8 mouse cellular contexts compared by ENCODE assay signal in genomic region chr8:106892806-106893451, GRCm38 (mm10). TPM values are rescaled to one million over a fixed set of nuclear protein-coding genes. Genes with fewer than 3 reads are reported as not detected.
DNase-seq lines count a peak whose midpoint lies in the region; ATAC-seq and TF ChIP-seq lines count a peak whose summit lies in the region.

No protein-coding gene starts in this region.

- peak overlapping the region; percentile 64 for H3K4me2 ChIP-seq in kidney, embryonic 16.5 days (replicated peaks; ENCODE audit: low read depth, low read length)
- H3K4me2 ChIP-seq in embryonic facial prominence, embryonic 13.5 days = peak overlapping the region; percentile 68

- no peak for TF ChIP-seq CTCF in testis, adult 2 months (IDR thresholded peaks at IDR 0.05; ENCODE audit: control insufficient read depth, insufficient read depth, insufficient replicate concordance, low read depth, low read length)

- no peak for TF ChIP-seq POLR2A in testis, adult 2 months (IDR thresholded peaks at IDR 0.05; ENCODE audit: control insufficient read depth, low read depth, low read length)

- peak; percentile 78 for ATAC-seq in kidney, embryonic 16.5 days (ENCODE audit: low FRiP score, low TSS enrichment)
- peak; percentile 80 for ATAC-seq in embryonic facial prominence, embryonic 13.5 days (ENCODE audit: insufficient number of reproducible peaks, insufficient read depth, low FRiP score, low TSS enrichment, low read depth)
- peak; percentile 36 for ATAC-seq in inflammation-experienced regulatory T-cells, adult 6 months

- peak overlapping the region; percentile 97 for H3K27ac ChIP-seq in kidney, embryonic 16.5 days (ENCODE audit: low read length)
- H3K27ac ChIP-seq in embryonic facial prominence, embryonic 13.5 days = peak overlapping the region; percentile 98
- peak overlapping the region; percentile 93 for H3K27ac ChIP-seq in testis, adult 2 months (ENCODE audit: control insufficient read depth, insufficient read depth, low read depth, low read length)

- under 1% methylated on average over 49 of the region's 57 CpGs for WGBS in kidney, embryonic 16.5 days
- WGBS in embryonic facial prominence, embryonic 13.5 days = under 1% methylated on average over 54 of the region's 57 CpGs

- H3K9me3 ChIP-seq in kidney, embryonic 16.5 days (ENCODE audit: low read length) = no peaks in the 10 kb centered on the region
- H3K9me3 ChIP-seq in embryonic facial prominence, embryonic 13.5 days = no peaks in the 10 kb centered on the region

- H3K4me1 ChIP-seq in kidney, embryonic 16.5 days (ENCODE audit: insufficient read depth, low read length) = peaks cover 36% of the 10 kb centered on the region
- peaks cover 29% of the 10 kb centered on the region for H3K4me1 ChIP-seq in embryonic facial prominence, embryonic 13.5 days
- peaks cover 6% of the 10 kb centered on the region for H3K4me1 ChIP-seq in testis, adult 2 months (ENCODE audit: control insufficient read depth, insufficient read depth, low read length)

- H3K36me3 ChIP-seq in kidney, embryonic 16.5 days (ENCODE audit: insufficient read depth, low read length) = peaks cover 14% of the 10 kb centered on the region; the same call in 1 of the 2 replicates
- peaks cover 31% of the 10 kb centered on the region for H3K36me3 ChIP-seq in embryonic facial prominence, embryonic 13.5 days
- H3K36me3 ChIP-seq in testis, adult 2 months (ENCODE audit: control insufficient read depth, insufficient read depth, low read length) = 0 out of 2 replicates have a peak, but pooled peaks cover 2% of the 10 kb centered on the region

- H3K4me3 ChIP-seq in kidney, embryonic 16.5 days (ENCODE audit: low read length) = peak overlapping the region; percentile 95
- peak overlapping the region; percentile 88 for H3K4me3 ChIP-seq in embryonic facial prominence, embryonic 13.5 days
- H3K4me3 ChIP-seq in testis, adult 2 months (ENCODE audit: control insufficient read depth, low read depth, low read length) = peak overlapping the region; percentile 100

- H3K9ac ChIP-seq in kidney, embryonic 16.5 days (replicated peaks; ENCODE audit: low read length) = peak overlapping the region; percentile 97
- peak overlapping the region; percentile 97 for H3K9ac ChIP-seq in embryonic facial prominence, embryonic 13.5 days

- no peak for DNase-seq in kidney, adult 18-20 months
- DNase-seq in NIH3T3 (ENCODE audit: low read depth) = peak; percentile 40
- peak; percentile 57 for DNase-seq in lung, postnatal 14 days
- no peak for DNase-seq in urinary bladder, postnatal 4 days (ENCODE audit: low spot score in 2 of 2)

- no peaks in the 10 kb centered on the region for H3K27me3 ChIP-seq in kidney, embryonic 16.5 days (ENCODE audit: insufficient read depth, low read length)
- H3K27me3 ChIP-seq in embryonic facial prominence, embryonic 13.5 days = no peaks in the 10 kb centered on the region
- no peaks in the 10 kb centered on the region for H3K27me3 ChIP-seq in testis, adult 2 months (ENCODE audit: control insufficient read depth, insufficient read depth, low read length)

RNA-seq across cellular contexts. Expression of gene Utp4, which starts 0.5 kb away (rescaled TPM):
- polyA plus RNA-seq in kidney, embryonic 16.5 days (2015; fragmentation: Nextera tagmentation; extraction: Ambion mirVana) = 84.3 and 91.4 TPM in 2 replicates
- polyA plus RNA-seq in embryonic facial prominence, embryonic 13.5 days (2015; fragmentation: Nextera tagmentation; extraction: Ambion mirVana) = 74.4 and 76.9 TPM in 2 replicates
- 10 to 100 TPM; 42.0 to 52.6 (median 48.3) TPM for polyA plus RNA-seq in inflammation-experienced regulatory T-cells, adult 6 months (2017; shearing (Covaris generic))
- polyA plus RNA-seq in testis, adult 2 months (2012; rRNA removed) = 26.1 and 27.4 TPM in 2 replicates

RNA-seq across cellular contexts. Expression of gene Has3, which starts 22.9 kb away (rescaled TPM):
- 1.5 and 1.6 TPM in 2 replicates for polyA plus RNA-seq in kidney, embryonic 16.5 days (2015; fragmentation: Nextera tagmentation; extraction: Ambion mirVana)
- polyA plus RNA-seq in embryonic facial prominence, embryonic 13.5 days (2015; fragmentation: Nextera tagmentation; extraction: Ambion mirVana) = 0.66 and 0.76 TPM in 2 replicates
- polyA plus RNA-seq in inflammation-experienced regulatory T-cells, adult 6 months (2017; shearing (Covaris generic)) = under 1 TPM; 0.18 to 0.50 (median 0.30) TPM
- polyA plus RNA-seq in testis, adult 2 months (2012; rRNA removed) = 0.35 and 0.43 TPM in 2 replicates

RNA-seq across cellular contexts. Expression of gene Sntb2, which starts 42.6 kb away (rescaled TPM):
- polyA plus RNA-seq in kidney, embryonic 16.5 days (2015; fragmentation: Nextera tagmentation; extraction: Ambion mirVana) = 12.2 and 15.9 TPM in 2 replicates
- polyA plus RNA-seq in embryonic facial prominence, embryonic 13.5 days (2015; fragmentation: Nextera tagmentation; extraction: Ambion mirVana) = 17.6 and 20.1 TPM in 2 replicates
- 1 to 10 TPM; 3.3 to 6.0 (median 4.8) TPM for polyA plus RNA-seq in inflammation-experienced regulatory T-cells, adult 6 months (2017; shearing (Covaris generic))
- polyA plus RNA-seq in testis, adult 2 months (2012; rRNA removed) = 13.4 and 14.4 TPM in 2 replicates

Comparison
In these comparisons a context has a peak if more than half of its experiments do, and no peak if none do; other contexts are left out.
1. DNase-seq: peak in NIH3T3 (single experiment) and lung, postnatal 14 days (single experiment); none in kidney, adult 18-20 months (single experiment) and urinary bladder, postnatal 4 days (0 of 2).
2. Peak in every context shown above with its lines, with median percentiles within 50 percentile points of each other: ATAC-seq, H3K27ac ChIP-seq and H3K4me3 ChIP-seq.